In the genomic region with DNA sequence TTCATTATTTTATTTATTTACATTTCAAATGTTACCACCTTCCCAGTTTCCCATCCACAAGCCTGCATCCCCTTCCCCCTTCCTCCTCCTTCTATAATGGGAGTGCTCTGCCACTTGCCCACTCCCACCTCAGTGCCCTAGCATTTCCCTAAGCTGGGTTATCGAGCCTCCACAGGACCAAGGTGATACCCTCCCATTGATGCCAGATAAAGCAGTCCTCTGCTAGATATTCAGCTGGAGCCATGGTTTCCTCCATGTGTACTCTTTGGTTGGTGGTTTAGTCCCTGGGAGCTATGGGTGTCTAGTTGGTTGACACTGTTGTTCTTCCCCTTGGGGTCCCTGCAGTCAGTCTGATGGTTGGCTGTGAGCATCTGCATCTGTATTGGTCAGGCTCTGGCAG, we compare ENCODE assay signal across 27 mouse cellular contexts.
"Had no signal": no experiment of that assay in that cellular context is flagged by ENCODE, and none has a peak within 500 bp of the region (broad histone marks: within the 10 kb centered on the region; RNA-seq: fewer than 3 reads in every experiment).

No protein-coding gene starts in this region.

- H3K36me3 ChIP-seq: embryonic facial prominence, embryonic 12.5 days; embryonic facial prominence, embryonic 13.5 days; embryonic facial prominence, embryonic 15.5 days; forebrain, embryonic 10.5 days; forebrain, embryonic 12.5 days; forebrain, embryonic 15.5 days had no signal

- H3K4me2 ChIP-seq: embryonic facial prominence, embryonic 12.5 days; embryonic facial prominence, embryonic 13.5 days; embryonic facial prominence, embryonic 15.5 days; forebrain, embryonic 12.5 days; forebrain, embryonic 15.5 days had no signal

- DNase-seq: cerebellum, adult 18-20 months; cerebellum, adult 2 months; cerebellum, adult 8-10 months; cerebellum, adult 9-10 months; cerebellum, adult 9-11 months; cerebellum, postnatal 10 days; cerebellum, postnatal 14 days; cerebellum, postnatal 25 days; cerebellum, postnatal 36 days; embryo, embryonic 11 days; forebrain, postnatal 0 days; gastrocnemius, adult 2 months; gastrocnemius, postnatal 10 days; gastrocnemius, postnatal 14 days; gastrocnemius, postnatal 25 days; gastrocnemius, postnatal 36 days; heart, adult 18-20 months; heart, adult 2 months had no signal

- H3K27ac ChIP-seq: embryonic facial prominence, embryonic 12.5 days; embryonic facial prominence, embryonic 13.5 days; embryonic facial prominence, embryonic 15.5 days; forebrain, embryonic 10.5 days; forebrain, embryonic 12.5 days; forebrain, embryonic 15.5 days; gastrocnemius, adult 2 months; heart, adult 2 months had no signal

- H3K9ac ChIP-seq: embryonic facial prominence, embryonic 12.5 days; embryonic facial prominence, embryonic 13.5 days; embryonic facial prominence, embryonic 15.5 days; forebrain, embryonic 12.5 days; forebrain, embryonic 15.5 days; forebrain, postnatal 0 days had no signal

- H3K27me3 ChIP-seq: embryonic facial prominence, embryonic 12.5 days; embryonic facial prominence, embryonic 13.5 days; embryonic facial prominence, embryonic 15.5 days; forebrain, embryonic 12.5 days; forebrain, embryonic 15.5 days had no signal

- H3K9me3 ChIP-seq: embryonic facial prominence, embryonic 12.5 days; embryonic facial prominence, embryonic 13.5 days; embryonic facial prominence, embryonic 15.5 days; forebrain, embryonic 10.5 days; forebrain, embryonic 12.5 days; forebrain, embryonic 15.5 days had no signal

- ATAC-seq: forebrain, embryonic 14.5 days; forebrain, embryonic 15.5 days; forebrain, embryonic 16.5 days; forebrain, postnatal 0 days had no signal

- H3K4me1 ChIP-seq: embryonic facial prominence, embryonic 12.5 days; embryonic facial prominence, embryonic 13.5 days; embryonic facial prominence, embryonic 15.5 days; forebrain, embryonic 12.5 days; forebrain, embryonic 15.5 days had no signal

- H3K4me3 ChIP-seq: embryonic facial prominence, embryonic 12.5 days; embryonic facial prominence, embryonic 13.5 days; embryonic facial prominence, embryonic 15.5 days; erythroblast, embryonic 14.5 days; forebrain, embryonic 10.5 days; forebrain, embryonic 12.5 days; forebrain, embryonic 15.5 days; gastrocnemius, adult 2 months; heart, adult 2 months had no signal
